Mouse (Mus musculus): ENCODE data around the gene 1600014C10Rik. TPM values are rescaled to one million over a fixed set of nuclear protein-coding genes. Genes with fewer than 3 reads are reported as not detected.
A peak's percentile ranks its signal among the peaks of the same experiment; 100 is the strongest.

Gene 1600014C10Rik
- polyA plus RNA-seq, 1 experiment from 2014 or later = 17.0 TPM

- H3K36me3 ChIP-seq (ENCODE audit: control insufficient read depth, insufficient read depth, low read length) = no peaks in the 10 kb centered on the region
- H3K4me2 ChIP-seq (ENCODE audit: low read depth, low read length) = peak overlapping the region; percentile 67
- H3K9me3 ChIP-seq (replicated peaks; ENCODE audit: control insufficient read depth, low read length) = no peaks in the 10 kb centered on the region
- H3K4me3 ChIP-seq (replicated peaks; ENCODE audit: low read length) = peak overlapping the region; percentile 61
- no peaks in the 10 kb centered on the region for H3K27me3 ChIP-seq (ENCODE audit: control insufficient read depth, insufficient read depth, low read length)
- 23% methylated on average over 8 of the region's 8 CpGs for WGBS
- H3K9ac ChIP-seq (ENCODE audit: low read length) = peak overlapping the region; percentile 72; the same call in 1 of the 2 replicates
- H3K27ac ChIP-seq (ENCODE audit: low read length) = no peak overlapping the region
- H3K4me1 ChIP-seq (ENCODE audit: control insufficient read depth, insufficient read depth, low read length) = 0 out of 2 replicates have a peak, but pooled peaks cover 4% of the 10 kb centered on the region
- ATAC-seq (ENCODE audit: insufficient read depth, low FRiP score) = no peak
Observed at GRCm38 (mm10) chr7:38228329-38228728, 45.3 kb downstream of the 1600014C10Rik start.

GRCm38 (mm10) chr7:38230285-38230684 lies 47.3 kb downstream of the 1600014C10Rik start:
- Histone ChIP-seq H3K27me3 (ENCODE audit: control insufficient read depth, insufficient read depth, low read length) (no peaks in the 10 kb centered on the region), H3K9me3 (replicated peaks; ENCODE audit: control insufficient read depth, low read length) (no peaks in the 10 kb centered on the region), H3K27ac (ENCODE audit: low read length) (no peak overlapping the region), H3K9ac (ENCODE audit: low read length) (no peak overlapping the region), H3K36me3 (ENCODE audit: control insufficient read depth, insufficient read depth, low read length) (no peaks in the 10 kb centered on the region), H3K4me2 (ENCODE audit: low read depth, low read length) (no peak overlapping the region), H3K4me3 (replicated peaks; ENCODE audit: low read length) (no peak overlapping the region), H3K4me1 (ENCODE audit: control insufficient read depth, insufficient read depth, low read length) (0 out of 2 replicates have a peak, but pooled peaks cover 4% of the 10 kb centered on the region)
- WGBS = 26% methylated on average over 8 of the region's 8 CpGs
- ATAC-seq (ENCODE audit: insufficient read depth, low FRiP score) = no peak

GRCm38 (mm10) chr7:38236400-38237105 lies 53.5 kb downstream of the 1600014C10Rik start:
- ATAC-seq (ENCODE audit: insufficient read depth, low FRiP score) = no peak
- no peak overlapping the region for H3K27ac ChIP-seq (ENCODE audit: low read length)
- no peaks in the 10 kb centered on the region for H3K36me3 ChIP-seq (ENCODE audit: control insufficient read depth, insufficient read depth, low read length)
- no peaks in the 10 kb centered on the region for H3K27me3 ChIP-seq (ENCODE audit: control insufficient read depth, insufficient read depth, low read length)
- H3K4me1 ChIP-seq (ENCODE audit: control insufficient read depth, insufficient read depth, low read length) = no peaks in the 10 kb centered on the region
- no peaks in the 10 kb centered on the region for H3K9me3 ChIP-seq (replicated peaks; ENCODE audit: control insufficient read depth, low read length)
- no peak overlapping the region for H3K4me2 ChIP-seq (ENCODE audit: low read depth, low read length)
- 31% methylated on average over 10 of the region's 11 CpGs for WGBS
- H3K9ac ChIP-seq (ENCODE audit: low read length) = no peak overlapping the region
- H3K4me3 ChIP-seq (replicated peaks; ENCODE audit: low read length) = no peak overlapping the region

GRCm38 (mm10) chr7:38237140-38237539 lies 54.1 kb downstream of the 1600014C10Rik start:
- no peak for ATAC-seq (ENCODE audit: insufficient read depth, low FRiP score)
- Histone ChIP-seq H3K9ac (ENCODE audit: low read length) (no peak overlapping the region), H3K4me3 (replicated peaks; ENCODE audit: low read length) (no peak overlapping the region), H3K9me3 (replicated peaks; ENCODE audit: control insufficient read depth, low read length) (no peaks in the 10 kb centered on the region), H3K4me2 (ENCODE audit: low read depth, low read length) (no peak overlapping the region), H3K36me3 (ENCODE audit: control insufficient read depth, insufficient read depth, low read length) (no peaks in the 10 kb centered on the region), H3K27ac (ENCODE audit: low read length) (no peak overlapping the region), H3K27me3 (ENCODE audit: control insufficient read depth, insufficient read depth, low read length) (no peaks in the 10 kb centered on the region), H3K4me1 (ENCODE audit: control insufficient read depth, insufficient read depth, low read length) (no peaks in the 10 kb centered on the region)

GRCm38 (mm10) chr7:38242417-38242816 lies 59.4 kb downstream of the 1600014C10Rik start:
- no peak overlapping the region for H3K9ac ChIP-seq (ENCODE audit: low read length)
- no peak overlapping the region for H3K4me3 ChIP-seq (replicated peaks; ENCODE audit: low read length)
- no peak overlapping the region for H3K27ac ChIP-seq (ENCODE audit: low read length)
- no peaks in the 10 kb centered on the region for H3K27me3 ChIP-seq (ENCODE audit: control insufficient read depth, insufficient read depth, low read length)
- H3K9me3 ChIP-seq (replicated peaks; ENCODE audit: control insufficient read depth, low read length) = no peaks in the 10 kb centered on the region
- WGBS = 86% methylated on average over 4 of the region's 4 CpGs
- no peak for ATAC-seq (ENCODE audit: insufficient read depth, low FRiP score)
- H3K4me1 ChIP-seq (ENCODE audit: control insufficient read depth, insufficient read depth, low read length) = no peaks in the 10 kb centered on the region
- H3K4me2 ChIP-seq (ENCODE audit: low read depth, low read length) = no peak overlapping the region
- no peaks in the 10 kb centered on the region for H3K36me3 ChIP-seq (ENCODE audit: control insufficient read depth, insufficient read depth, low read length)

Other genes with a start within 250 kb of the 1600014C10Rik start
- 26.7 and 27.5 TPM in 2 replicates for gene Uri1, start 159.7 kb upstream of the 1600014C10Rik start, polyA plus RNA-seq (2015; fragmentation: Nextera tagmentation; extraction: Ambion mirVana)
- gene Ccne1, start 75.7 kb upstream of the 1600014C10Rik start, polyA plus RNA-seq (2015; fragmentation: Nextera tagmentation; extraction: Ambion mirVana) = 52.9 and 55.2 TPM in 2 replicates
- 4.0 and 4.1 TPM in 2 replicates for gene Plekhf1, start 44.8 kb downstream of the 1600014C10Rik start, polyA plus RNA-seq (2015; fragmentation: Nextera tagmentation; extraction: Ambion mirVana)
- gene Pop4, start 88.2 kb downstream of the 1600014C10Rik start, polyA plus RNA-seq (2015; fragmentation: Nextera tagmentation; extraction: Ambion mirVana) = 41.0 and 47.9 TPM in 2 replicates

Data from stomach, embryonic 16.5 days (tissue).